Mouse (Mus musculus) liver, embryonic 13.5 days (tissue): Measurements from ENCODE around the gene Taf1a. TPM values are rescaled to one million over a fixed set of nuclear protein-coding genes. Genes with fewer than 3 reads are reported as not detected.
"Not testable (repeated sequence)": the region's sequence is repeated elsewhere in the genome, so short reads cannot be mapped to it uniquely, and the experiment has no call there.

Source experiments
- ATAC-seq: fragments of 200-750 bp; cut with Nextera tagmentation; 2 replicates; pipeline ENCODE4 v1.8.0; 2017; ENCODE audit warnings: low read depth, mild to moderate bottlenecking, moderate number of reproducible peaks, moderate library complexity
- DNase-seq: peaks from one replicate; pipeline ENCODE4 v3.0.0; 2022
- H3K27ac ChIP-seq: fragments of 300-500 bp; sonication (generic); 2 replicates; pipeline ENCODE4 v1.5.1; 2015; ENCODE audit warnings: moderate library complexity, mild to moderate bottlenecking, inconsistent platforms
- H3K27me3 ChIP-seq: fragments of 300-500 bp; sonication (generic); 2 replicates; pipeline ENCODE4 v1.6.1; 2015; ENCODE audit warnings: mild to moderate bottlenecking, inconsistent platforms
- H3K36me3 ChIP-seq: fragments of 300-500 bp; sonication (generic); 2 replicates; pipeline ENCODE4 v1.6.1; 2015; ENCODE audit warnings: mild to moderate bottlenecking, inconsistent platforms
- H3K4me1 ChIP-seq: fragments of 300-500 bp; sonication (generic); replicated peaks from 2 replicates; pipeline ENCODE4 v1.6.1; 2015; ENCODE audit warnings: inconsistent platforms
- H3K4me2 ChIP-seq: fragments of 300-500 bp; sonication (generic); 2 replicates; pipeline ENCODE4 v1.6.1; 2015; ENCODE audit warnings: inconsistent platforms, mild to moderate bottlenecking, moderate library complexity
- H3K4me3 ChIP-seq: fragments of 300-500 bp; sonication (generic); replicated peaks from 2 replicates; pipeline ENCODE4 v1.5.1; 2015; ENCODE audit warnings: mild to moderate bottlenecking, inconsistent platforms
- H3K9ac ChIP-seq: fragments of 300-500 bp; sonication (generic); 2 replicates; pipeline ENCODE4 v1.6.1; 2015; ENCODE audit warnings: mild to moderate bottlenecking, inconsistent platforms
- H3K9me3 ChIP-seq: fragments of 300-500 bp; sonication (generic); replicated peaks from 2 replicates; pipeline ENCODE4 v1.6.1; 2016; ENCODE audit warnings: inconsistent platforms
- WGBS: fragments of 180-500 bp; shearing (Covaris S2); methylation state at CpG from one replicate; pipeline ENCODE4 v1.1.7; 2015; ENCODE audit not compliant: insufficient replicate concordance; 5-methylcytosine and 5-hydroxymethylcytosine counted together
- polyA plus RNA-seq: library from polyadenylated mRNA; unstranded; fragments of >200 nt; fragmentation: Nextera tagmentation; extraction: Ambion mirVana; gene quantifications from 2 replicates; pipeline ENCODE4 v1.2.1, GENCODE M21; 2015

Taf1a gene
- 6.2 and 7.6 TPM in 2 replicates for polyA plus RNA-seq

- Histone ChIP-seq H3K9me3 (no peaks in the 10 kb centered on the region), H3K4me2 (peak within 1 kb of the TSS; percentile 82), H3K27me3 (peaks cover 4% of the 10 kb centered on the region; the same call in 1 of the 2 replicates), H3K9ac (peak within 1 kb of the TSS; percentile 70), H3K4me1 (peaks cover 14% of the 10 kb centered on the region), H3K4me3 (peak within 1 kb of the TSS; percentile 77), H3K27ac (no peak within 1 kb of the TSS), H3K36me3 (peaks cover 9% of the 10 kb centered on the region)
- DNase-seq (peak; percentile 94), ATAC-seq (peak; percentile 100)
- WGBS, result 6% methylated on average over 44 of the region's 44 CpGs
These were observed at the start of gene Taf1a for GRCm38 (mm10) chr1:183388426-183389406. Gene Taf1a, plus strand, starts transcription at chr1:183388981.

DNA sequence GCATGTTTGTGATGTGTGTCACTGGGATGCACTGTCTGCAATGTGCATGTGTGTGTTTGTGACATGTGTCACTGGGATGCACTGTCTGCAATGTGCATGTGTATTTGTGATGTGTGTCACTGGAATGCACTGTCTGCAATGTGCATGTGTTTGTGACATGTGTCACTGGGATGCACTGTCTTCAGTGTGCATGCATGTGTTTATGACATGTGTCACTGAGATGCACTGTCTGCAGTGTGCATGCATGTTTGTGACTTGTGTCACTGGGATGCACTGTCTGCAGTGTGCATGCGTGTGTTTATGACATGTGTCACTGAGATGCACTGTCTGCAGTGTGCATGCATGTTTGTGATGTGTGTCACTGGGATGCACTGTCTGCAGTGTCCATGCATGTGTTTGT is 45.9 kb upstream of the Taf1a start:
- H3K9me3 ChIP-seq, DNase-seq, H3K4me2 ChIP-seq, H3K27ac ChIP-seq, H3K9ac ChIP-seq, H3K27me3 ChIP-seq, H3K4me3 ChIP-seq, ATAC-seq: not testable (repeated sequence)
- 81% methylated on average over 1 of the region's 1 CpGs for WGBS
- Histone ChIP-seq H3K36me3 (peaks cover 27% of the 10 kb centered on the region), H3K4me1 (peaks cover 14% of the 10 kb centered on the region)

DNA sequence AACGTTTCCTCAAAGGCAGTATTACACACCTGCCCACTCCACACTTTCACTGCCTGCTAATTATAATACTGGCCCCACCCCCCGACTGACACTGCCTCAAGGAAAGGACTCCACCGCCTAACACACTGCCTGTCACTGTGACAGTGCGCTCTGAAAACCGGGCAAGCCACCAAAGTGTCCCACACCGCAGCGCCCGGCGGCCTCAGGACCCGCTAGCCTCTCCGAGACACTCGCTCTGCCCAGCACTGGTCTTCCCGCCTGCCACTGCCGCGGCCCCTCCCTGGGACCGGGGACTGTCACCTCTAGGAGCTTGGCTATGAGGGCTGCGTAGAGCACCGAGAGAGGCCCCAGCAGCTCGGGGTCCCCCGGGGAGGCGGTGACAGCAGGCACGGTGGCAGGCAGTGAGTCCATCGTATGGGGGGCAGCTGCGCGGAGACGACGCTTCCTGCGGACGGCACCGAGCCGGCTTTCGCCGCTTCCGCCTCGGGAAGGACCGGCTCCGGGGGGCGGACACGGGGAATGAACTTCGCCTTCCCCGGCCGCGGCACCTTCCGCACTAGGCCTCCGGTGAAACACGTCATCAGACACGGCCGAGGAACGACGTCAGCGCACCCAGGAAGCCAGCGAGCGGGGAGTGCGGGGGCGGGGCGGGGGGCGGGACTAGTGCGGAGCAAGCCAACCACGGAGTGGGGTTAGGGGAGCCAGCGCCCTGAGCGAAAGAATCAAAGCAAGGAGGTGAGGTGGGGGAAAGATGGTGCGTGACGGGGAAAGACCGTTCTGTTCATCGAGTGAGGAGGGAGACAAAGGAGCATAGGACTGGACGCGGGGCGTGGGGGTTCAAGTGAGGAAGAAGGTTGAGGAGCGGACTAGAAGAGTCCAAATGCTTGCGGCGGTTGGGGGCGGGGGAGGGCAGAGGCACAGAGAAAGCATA is 43.6 kb upstream of the Taf1a start:
- Histone ChIP-seq H3K4me1 (peaks cover 14% of the 10 kb centered on the region), H3K9ac (peak overlapping the region; percentile 95), H3K27ac (peak overlapping the region; percentile 96), H3K9me3 (no peaks in the 10 kb centered on the region), H3K4me3 (peak overlapping the region; percentile 97), H3K4me2 (peak overlapping the region; percentile 90), H3K27me3 (no peaks in the 10 kb centered on the region), H3K36me3 (peaks cover 24% of the 10 kb centered on the region)
- DNase-seq (peak; percentile 83), ATAC-seq (peak; percentile 94)
- under 1% methylated on average over 72 of the region's 72 CpGs for WGBS

DNA sequence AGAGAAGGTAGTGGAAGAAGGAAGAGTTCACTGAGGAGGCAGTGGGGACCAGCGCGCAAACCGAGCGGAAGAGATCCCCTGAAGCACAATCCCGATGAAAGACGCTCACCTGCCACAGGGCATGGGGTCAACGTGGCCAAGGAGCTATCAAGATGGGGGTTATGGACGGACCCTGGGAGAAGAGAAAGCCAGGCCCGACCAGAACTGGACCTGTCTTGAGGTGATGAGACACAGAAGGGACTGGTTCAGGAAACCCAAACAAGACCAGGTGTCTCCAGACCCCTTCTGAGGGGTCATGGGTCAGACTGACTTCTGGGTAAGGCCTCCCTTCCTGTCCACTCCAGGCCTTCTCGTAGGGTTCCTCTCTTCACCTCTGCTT is 43.0 kb upstream of the Taf1a start:
- no peaks in the 10 kb centered on the region for H3K9me3 ChIP-seq
- peaks cover 18% of the 10 kb centered on the region for H3K36me3 ChIP-seq
- DNase-seq (no peak), ATAC-seq (no peak)
- H3K4me3 ChIP-seq, result peak overlapping the region; percentile 97
- 3% methylated on average over 10 of the region's 10 CpGs for WGBS
- no peaks in the 10 kb centered on the region for H3K27me3 ChIP-seq
- H3K9ac ChIP-seq, result peak overlapping the region; percentile 95
- 0 out of 2 replicates have a peak overlapping the region, but pooled peaks have one; percentile 32 for H3K27ac ChIP-seq
- H3K4me1 ChIP-seq, result peaks cover 14% of the 10 kb centered on the region
- H3K4me2 ChIP-seq, result peak overlapping the region; percentile 90

GRCm38 (mm10) chr1:183349840-183350239 is 38.9 kb upstream of the Taf1a start:
- WGBS, result 12% methylated on average over 6 of the region's 6 CpGs
- no peak for ATAC-seq
- DNase-seq, result peak; percentile 48
- H3K27me3 ChIP-seq, result no peaks in the 10 kb centered on the region
- peaks cover 24% of the 10 kb centered on the region for H3K36me3 ChIP-seq
- H3K4me3 ChIP-seq, result no peak overlapping the region
- H3K4me1 ChIP-seq, result peaks cover 11% of the 10 kb centered on the region
- H3K27ac ChIP-seq, result no peak overlapping the region
- no peaks in the 10 kb centered on the region for H3K9me3 ChIP-seq
- no peak overlapping the region for H3K4me2 ChIP-seq
- no peak overlapping the region for H3K9ac ChIP-seq

DNA sequence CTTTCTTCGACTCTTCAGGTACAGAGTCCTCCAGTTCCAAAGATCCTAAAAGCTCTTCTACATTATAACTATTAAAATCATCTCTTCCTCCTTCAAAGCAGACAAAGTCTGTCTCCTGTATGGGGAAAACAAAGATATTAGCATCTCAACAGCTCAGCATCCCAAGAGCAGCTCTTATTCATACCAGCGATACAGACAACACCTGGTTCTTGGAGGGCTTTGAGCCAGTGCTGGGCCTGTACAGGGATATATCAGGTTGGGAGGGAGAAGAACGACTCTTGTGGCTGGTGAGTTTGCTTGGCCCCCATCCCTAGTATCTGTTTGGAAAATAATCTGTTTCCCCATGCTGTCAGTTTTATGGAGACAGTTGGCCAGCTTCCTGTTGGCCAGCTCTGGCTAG is 29.9 kb upstream of the Taf1a start:
- Histone ChIP-seq H3K36me3 (peaks cover 47% of the 10 kb centered on the region), H3K9me3 (no peaks in the 10 kb centered on the region), H3K4me1 (peaks cover 10% of the 10 kb centered on the region), H3K4me2 (no peak overlapping the region), H3K4me3 (no peak overlapping the region), H3K27ac (no peak overlapping the region), H3K27me3 (no peaks in the 10 kb centered on the region), H3K9ac (no peak overlapping the region)
- WGBS, result 74% methylated on average over 3 of the region's 3 CpGs
- no peak for ATAC-seq
- no peak for DNase-seq

DNA sequence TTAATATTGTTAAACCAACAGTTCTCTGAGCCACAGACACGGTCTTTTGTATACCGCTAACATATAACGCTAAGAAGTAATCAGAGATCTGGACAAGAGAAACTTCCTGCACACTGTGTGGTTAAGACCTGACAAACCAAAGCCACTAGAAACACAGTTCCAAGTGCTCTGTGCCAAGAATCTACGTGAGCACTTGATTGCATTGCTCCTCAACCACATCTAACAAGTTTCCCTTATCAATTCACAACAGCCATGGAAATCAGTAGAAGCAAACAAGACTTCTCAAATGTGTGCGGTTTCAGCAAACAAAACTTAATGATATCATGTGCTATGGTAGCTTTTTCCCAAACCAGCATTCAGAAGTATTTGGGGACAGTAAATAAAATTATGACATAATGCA is 26.5 kb upstream of the Taf1a start:
- H3K9ac ChIP-seq, result no peak overlapping the region
- DNase-seq (no peak), ATAC-seq (peak; percentile 55; the same call in 1 of the 2 replicates)
- no peak overlapping the region for H3K27ac ChIP-seq
- no peak overlapping the region for H3K4me2 ChIP-seq
- H3K27me3 ChIP-seq, result no peaks in the 10 kb centered on the region
- H3K9me3 ChIP-seq, result no peaks in the 10 kb centered on the region
- H3K4me1 ChIP-seq, result peaks cover 12% of the 10 kb centered on the region
- H3K4me3 ChIP-seq, result no peak overlapping the region
- 28% methylated on average over 5 of the region's 5 CpGs for WGBS
- peaks cover 48% of the 10 kb centered on the region for H3K36me3 ChIP-seq

DNA sequence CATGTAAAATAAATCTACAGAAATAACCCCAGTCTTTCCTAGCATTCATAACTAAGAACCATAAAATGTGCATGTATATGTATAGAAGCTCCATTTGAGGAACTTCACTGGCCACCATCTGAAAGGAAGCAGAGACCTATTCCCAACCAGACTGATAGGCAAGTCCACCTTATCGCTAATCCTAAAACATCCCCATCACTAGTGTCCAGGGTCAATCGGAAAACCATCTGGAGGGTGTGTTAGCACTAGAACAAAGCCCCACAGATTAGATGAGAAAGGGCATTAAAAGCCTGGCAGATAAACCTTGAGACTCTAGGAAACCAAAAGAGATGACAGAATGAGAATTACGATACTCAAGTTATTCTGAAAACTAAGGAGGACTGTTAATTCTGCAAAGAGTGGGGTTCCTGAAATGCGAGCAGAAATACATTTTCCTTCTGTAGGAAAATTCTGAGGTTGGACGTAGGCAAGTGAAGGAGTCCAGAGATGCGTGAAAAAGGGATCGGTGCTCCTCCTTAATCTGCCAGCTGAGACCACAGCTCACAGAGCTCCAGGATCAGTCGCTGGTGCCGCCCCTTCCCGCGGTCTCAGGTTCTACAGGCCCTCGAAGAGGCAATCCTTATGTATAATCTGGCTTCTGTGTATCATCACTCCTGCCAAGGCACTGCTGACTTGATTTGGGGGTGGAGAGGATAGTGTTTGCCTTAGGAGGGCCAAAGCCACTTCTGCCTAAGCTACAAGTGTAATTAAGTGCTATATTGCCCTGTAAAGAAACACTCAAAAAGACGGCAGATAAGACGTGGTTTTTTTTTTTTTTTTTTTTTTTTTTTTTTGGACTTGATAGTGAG is 25.8 kb upstream of the Taf1a start:
- Histone ChIP-seq H3K9me3 (no peaks in the 10 kb centered on the region), H3K27me3 (peaks cover 5% of the 10 kb centered on the region; the same call in 1 of the 2 replicates), H3K4me1 (peaks cover 18% of the 10 kb centered on the region), H3K4me2 (no peak overlapping the region), H3K4me3 (no peak overlapping the region), H3K36me3 (peaks cover 43% of the 10 kb centered on the region), H3K9ac (no peak overlapping the region), H3K27ac (no peak overlapping the region)
- WGBS, result 64% methylated on average over 14 of the region's 14 CpGs
- no peak for ATAC-seq
- DNase-seq, result no peak

- peaks cover 22% of the 10 kb centered on the region for H3K4me1 ChIP-seq
- no peak overlapping the region for H3K4me3 ChIP-seq
- ATAC-seq (no peak), DNase-seq (no peak)
- no peak overlapping the region for H3K27ac ChIP-seq
- no peak overlapping the region; the same call in 1 of the 2 replicates for H3K9ac ChIP-seq
- H3K36me3 ChIP-seq, result peaks cover 37% of the 10 kb centered on the region
- peaks cover 9% of the 10 kb centered on the region for H3K27me3 ChIP-seq
- H3K4me2 ChIP-seq, result no peak overlapping the region
- 71% methylated on average over 5 of the region's 5 CpGs for WGBS
- no peaks in the 10 kb centered on the region for H3K9me3 ChIP-seq
These were observed 25.3 kb upstream of the Taf1a start for GRCm38 (mm10) chr1:183363577-183363867.

- 82% methylated on average over 5 of the region's 5 CpGs for WGBS
- H3K4me3 ChIP-seq, result no peak overlapping the region
- no peak for ATAC-seq
These were observed 22.4 kb upstream of the Taf1a start for GRCm38 (mm10) chr1:183366361-183366760.

More at GRCm38 (mm10) chr1:183366361-183366760, 22.4 kb upstream of the Taf1a start:
- no peaks in the 10 kb centered on the region for H3K9me3 ChIP-seq
- peaks cover 15% of the 10 kb centered on the region for H3K36me3 ChIP-seq
- no peak overlapping the region for H3K9ac ChIP-seq
- DNase-seq, result no peak
- no peak overlapping the region for H3K27ac ChIP-seq
- H3K4me1 ChIP-seq, result peaks cover 35% of the 10 kb centered on the region
- H3K4me2 ChIP-seq, result no peak overlapping the region
- peaks cover 17% of the 10 kb centered on the region for H3K27me3 ChIP-seq
